Mouse (Mus musculus) hindbrain, embryonic 16.5 days (tissue): ENCODE measurements around the gene Sh3bgrl. TPM values are rescaled to one million over a fixed set of nuclear protein-coding genes. Genes with fewer than 3 reads are reported as not detected.

ENCODE experiments used
- ATAC-seq: fragments of 200-750 bp; cut with Nextera tagmentation; 2 replicates; pipeline ENCODE4 v1.8.0; 2017; ENCODE audit warnings: moderate TSS enrichment, moderate library complexity
- H3K27ac ChIP-seq: fragments of 300-500 bp; sonication (generic); 2 replicates; pipeline ENCODE4 v1.5.1; 2014; ENCODE audit warnings: low read depth, mild to moderate bottlenecking, control low read depth, low read length, moderate library complexity
- H3K27me3 ChIP-seq: fragments of 300-500 bp; sonication (generic); replicated peaks from 2 replicates; pipeline ENCODE4 v1.6.1; 2014; ENCODE audit warnings: low read length; ENCODE audit not compliant: control insufficient read depth, insufficient read depth
- H3K36me3 ChIP-seq: fragments of 300-500 bp; sonication (generic); 2 replicates; pipeline ENCODE4 v1.6.1; 2014; ENCODE audit warnings: mild to moderate bottlenecking, low read length, moderate library complexity, mixed read lengths; ENCODE audit not compliant: control insufficient read depth, insufficient read depth
- H3K4me1 ChIP-seq: fragments of 300-500 bp; sonication (generic); 2 replicates; pipeline ENCODE4 v1.6.1; 2014; ENCODE audit warnings: low read depth, low read length; ENCODE audit not compliant: control insufficient read depth, insufficient read depth
- H3K4me2 ChIP-seq: fragments of 300-500 bp; sonication (generic); 2 replicates; pipeline ENCODE4 v1.6.1; 2014; ENCODE audit warnings: mild to moderate bottlenecking, low read length, control low read depth, moderate library complexity
- H3K4me3 ChIP-seq: fragments of 300-500 bp; sonication (generic); 2 replicates; pipeline ENCODE4 v1.5.1; 2014; ENCODE audit warnings: mild to moderate bottlenecking, low read length, control low read depth, moderate library complexity
- H3K9ac ChIP-seq: fragments of 300-500 bp; sonication (generic); 2 replicates; pipeline ENCODE4 v1.6.1; 2014; ENCODE audit warnings: low read depth, mild to moderate bottlenecking, control low read depth, low read length, moderate library complexity
- H3K9me3 ChIP-seq: fragments of 300-500 bp; sonication (generic); 2 replicates; pipeline ENCODE4 v1.6.1; 2014; ENCODE audit warnings: mild to moderate bottlenecking, low read length, moderate library complexity; ENCODE audit not compliant: control insufficient read depth
- WGBS: fragments of 180-500 bp; shearing (Covaris S2); extraction: QIAGEN DNeasy Blood & Tissue Kit; methylation state at CpG from one replicate; pipeline ENCODE4 v1.1.7; 2014; 5-methylcytosine and 5-hydroxymethylcytosine counted together
- polyA plus RNA-seq: library from polyadenylated mRNA; unstranded; fragments of >200 nt; fragmentation: Nextera tagmentation; extraction: Ambion mirVana; gene quantifications from 2 replicates; pipeline ENCODE4 v1.2.1, GENCODE M21; 2015

Gene Sh3bgrl
- polyA plus RNA-seq, 1 experiment from 2014 or later = 171 TPM

DNA sequence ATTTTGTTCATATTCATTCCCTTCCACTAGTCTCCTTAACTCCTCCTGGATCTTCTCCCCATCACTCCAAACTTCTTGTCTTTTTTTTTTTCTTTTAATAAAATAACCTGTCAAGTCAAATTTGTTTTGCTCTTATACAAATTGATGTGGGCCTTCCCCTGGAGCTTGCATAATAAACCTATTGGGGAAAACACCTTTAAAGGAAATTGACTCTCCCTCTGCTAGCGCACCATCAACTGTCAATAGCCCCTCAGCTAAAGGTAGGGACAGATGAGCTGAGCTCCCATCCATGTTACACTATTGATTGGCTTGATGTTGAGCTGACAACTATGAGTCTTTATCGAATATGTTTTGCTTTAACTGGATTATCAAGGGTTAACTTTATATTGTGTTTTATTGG is 5.3 kb downstream of the Sh3bgrl start:
- Histone ChIP-seq H3K9me3 (no peaks in the 10 kb centered on the region), H3K4me3 (no peak overlapping the region), H3K36me3 (no peaks in the 10 kb centered on the region), H3K9ac (no peak overlapping the region), H3K4me1 (no peaks in the 10 kb centered on the region), H3K4me2 (no peak overlapping the region), H3K27me3 (no peaks in the 10 kb centered on the region), H3K27ac (no peak overlapping the region)
- ATAC-seq = no peak
- WGBS = 80% methylated on average over 2 of the region's 2 CpGs

DNA sequence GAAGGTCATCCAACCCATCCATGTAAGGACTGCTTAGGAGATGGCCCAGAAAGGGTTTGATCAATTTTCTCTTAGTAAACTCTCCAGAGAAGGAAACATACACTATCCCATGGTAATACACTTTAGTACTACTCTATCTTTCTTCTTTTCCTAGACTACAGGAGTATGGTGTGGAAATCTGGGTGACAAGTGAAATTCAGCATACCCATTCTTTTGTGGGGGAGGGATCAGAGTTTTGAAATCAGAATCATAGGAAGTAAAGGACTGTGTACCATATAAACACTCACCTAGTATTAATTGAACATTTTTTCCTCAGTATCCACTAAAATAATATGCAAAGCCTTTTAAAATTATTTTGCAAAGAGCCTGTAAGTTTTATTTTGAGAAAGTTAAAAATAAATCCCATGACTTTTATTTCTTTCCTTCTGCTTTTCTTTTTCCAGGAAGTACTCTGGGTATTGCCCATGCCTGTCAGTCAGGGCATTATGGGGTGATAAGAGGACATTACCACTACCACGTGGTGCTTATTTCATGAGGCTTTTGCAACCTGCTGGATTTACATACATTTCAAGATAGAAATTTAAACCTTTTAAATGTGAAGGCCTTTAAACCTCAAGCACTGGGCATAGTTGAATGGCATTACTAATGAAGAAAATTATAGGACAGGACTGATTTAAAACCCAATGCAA is 13.1 kb downstream of the Sh3bgrl start:
- no peak for ATAC-seq
- Histone ChIP-seq H3K27ac (no peak overlapping the region), H3K4me2 (no peak overlapping the region), H3K9me3 (no peaks in the 10 kb centered on the region), H3K4me1 (peaks cover under 1% of the 10 kb centered on the region; the same call in 1 of the 2 replicates), H3K9ac (no peak overlapping the region), H3K36me3 (no peaks in the 10 kb centered on the region), H3K27me3 (no peaks in the 10 kb centered on the region), H3K4me3 (no peak overlapping the region)
- WGBS = 45% methylated on average over 1 of the region's 1 CpGs

DNA sequence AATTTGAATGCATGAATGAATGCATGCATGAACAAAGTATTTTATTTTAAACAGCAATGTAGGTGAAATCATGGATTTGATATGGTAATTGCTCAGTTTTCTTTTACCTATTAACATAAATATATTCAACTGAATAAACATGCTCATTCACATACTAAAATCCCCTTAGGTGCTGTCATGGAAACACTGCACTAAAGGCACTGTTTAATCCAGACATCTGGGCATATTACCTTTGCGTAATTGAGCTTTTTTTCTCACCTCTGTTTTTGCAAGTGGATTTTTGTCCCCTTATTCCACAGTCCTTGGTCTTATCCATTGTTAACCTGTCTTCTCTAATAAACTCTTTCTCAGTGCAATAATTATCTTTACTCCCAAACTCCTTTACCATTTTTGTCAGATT is 17.7 kb downstream of the Sh3bgrl start:
- Histone ChIP-seq H3K36me3 (no peaks in the 10 kb centered on the region), H3K27ac (no peak overlapping the region), H3K27me3 (no peaks in the 10 kb centered on the region), H3K4me1 (peaks cover 4% of the 10 kb centered on the region; the same call in 1 of the 2 replicates), H3K4me2 (no peak overlapping the region), H3K4me3 (no peak overlapping the region), H3K9me3 (no peaks in the 10 kb centered on the region), H3K9ac (no peak overlapping the region)
- no peak for ATAC-seq
- WGBS = 72% methylated on average over 1 of the region's 1 CpGs

GRCm38 (mm10) chrX:109113401-109114280 is 18.5 kb downstream of the Sh3bgrl start:
- no peak overlapping the region for H3K9ac ChIP-seq
- 40% methylated on average over 7 of the region's 7 CpGs for WGBS
- H3K27ac ChIP-seq = no peak overlapping the region
- no peak overlapping the region for H3K4me2 ChIP-seq
- H3K27me3 ChIP-seq = no peaks in the 10 kb centered on the region
- H3K36me3 ChIP-seq = no peaks in the 10 kb centered on the region
- peaks cover 4% of the 10 kb centered on the region; the same call in 1 of the 2 replicates for H3K4me1 ChIP-seq
- ATAC-seq = peak; percentile 50; the same call in 1 of the 2 replicates
- no peak overlapping the region for H3K4me3 ChIP-seq
- H3K9me3 ChIP-seq = no peaks in the 10 kb centered on the region

DNA sequence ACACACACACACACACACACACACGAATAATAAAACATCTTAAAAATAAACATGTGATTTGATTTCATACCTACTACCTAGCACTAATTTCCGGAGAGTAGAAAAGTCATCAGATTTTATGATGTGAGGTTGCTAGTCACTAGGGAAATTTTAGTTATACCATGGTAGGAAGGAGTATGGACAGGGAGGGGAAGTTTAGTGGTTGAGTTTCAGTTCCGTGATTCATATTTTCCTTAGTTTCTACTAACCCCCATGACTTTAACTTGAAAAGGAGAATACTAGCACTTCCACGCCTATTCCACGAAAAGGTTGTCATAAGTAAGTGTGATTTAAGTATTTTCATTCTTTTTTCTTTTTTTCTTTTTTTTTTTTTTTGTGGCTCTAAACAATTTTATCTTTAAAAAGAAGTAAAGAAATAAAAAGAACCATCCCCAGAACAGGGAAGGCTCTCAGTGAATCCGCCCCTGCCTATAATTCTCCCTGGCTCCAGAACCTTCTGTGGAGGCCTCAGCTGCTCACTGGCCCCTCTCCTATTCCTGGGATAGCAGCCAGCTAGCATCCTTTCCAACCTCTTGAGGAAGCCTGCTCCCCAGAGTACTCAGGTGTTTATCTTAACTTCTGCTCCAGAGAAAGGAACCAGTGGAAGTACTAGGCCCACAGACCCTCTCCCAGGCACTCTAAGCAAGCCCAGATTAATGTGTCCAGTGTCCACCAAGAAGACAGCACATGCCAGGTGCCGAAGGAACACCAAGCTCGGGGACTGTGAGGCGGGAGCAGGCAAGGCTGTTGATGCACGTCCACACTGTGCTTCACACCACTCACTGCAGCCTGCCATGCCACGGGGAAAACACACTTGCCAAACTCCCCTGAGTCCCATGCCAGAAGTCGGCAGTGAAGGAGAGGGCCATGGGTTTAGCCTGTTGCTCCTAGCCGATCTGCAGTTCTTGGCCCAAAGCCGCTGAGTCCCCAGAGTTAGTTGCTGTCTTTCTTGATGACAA is 25.0 kb downstream of the Sh3bgrl start:
- Histone ChIP-seq H3K4me3 (no peak overlapping the region), H3K27ac (no peak overlapping the region), H3K9ac (no peak overlapping the region), H3K36me3 (no peaks in the 10 kb centered on the region), H3K4me1 (no peaks in the 10 kb centered on the region), H3K27me3 (no peaks in the 10 kb centered on the region), H3K9me3 (no peaks in the 10 kb centered on the region), H3K4me2 (no peak overlapping the region)
- WGBS = 79% methylated on average over 14 of the region's 14 CpGs
- 0 out of 2 replicates have a peak, but pooled peaks have one; percentile 45 for ATAC-seq

DNA sequence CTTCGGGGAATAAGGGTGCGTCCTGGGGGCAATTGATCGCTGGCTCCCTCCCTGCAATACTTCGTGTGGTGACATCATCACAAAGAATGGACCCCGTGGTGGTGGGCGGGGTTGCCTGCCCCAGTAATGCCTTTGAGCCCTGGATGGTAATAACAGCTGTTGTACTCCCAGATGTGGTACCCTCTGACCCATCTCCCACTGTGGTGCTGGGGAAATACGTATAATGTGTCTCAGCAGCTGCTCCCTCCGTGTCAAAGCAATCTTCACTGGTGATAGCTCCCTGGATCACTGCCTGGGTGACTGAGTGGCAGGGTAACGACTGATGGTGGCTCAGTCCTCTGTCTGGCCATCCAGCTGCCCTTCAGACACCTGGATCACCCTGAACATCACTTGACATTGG is 26.0 kb downstream of the Sh3bgrl start:
- ATAC-seq = no peak
- H3K9ac ChIP-seq = no peak overlapping the region
- no peaks in the 10 kb centered on the region for H3K36me3 ChIP-seq
- WGBS = 51% methylated on average over 9 of the region's 9 CpGs
- H3K4me2 ChIP-seq = no peak overlapping the region
- no peaks in the 10 kb centered on the region for H3K27me3 ChIP-seq
- no peaks in the 10 kb centered on the region for H3K9me3 ChIP-seq
- H3K4me1 ChIP-seq = no peaks in the 10 kb centered on the region
- no peak overlapping the region for H3K27ac ChIP-seq
- H3K4me3 ChIP-seq = no peak overlapping the region

GRCm38 (mm10) chrX:109122670-109123069 is 27.5 kb downstream of the Sh3bgrl start:
- Histone ChIP-seq H3K9ac (no peak overlapping the region), H3K27ac (no peak overlapping the region), H3K4me2 (no peak overlapping the region), H3K4me1 (no peaks in the 10 kb centered on the region), H3K36me3 (no peaks in the 10 kb centered on the region), H3K9me3 (no peaks in the 10 kb centered on the region), H3K4me3 (no peak overlapping the region), H3K27me3 (no peaks in the 10 kb centered on the region)
- ATAC-seq = no peak
- 81% methylated on average over 1 of the region's 1 CpGs for WGBS

DNA sequence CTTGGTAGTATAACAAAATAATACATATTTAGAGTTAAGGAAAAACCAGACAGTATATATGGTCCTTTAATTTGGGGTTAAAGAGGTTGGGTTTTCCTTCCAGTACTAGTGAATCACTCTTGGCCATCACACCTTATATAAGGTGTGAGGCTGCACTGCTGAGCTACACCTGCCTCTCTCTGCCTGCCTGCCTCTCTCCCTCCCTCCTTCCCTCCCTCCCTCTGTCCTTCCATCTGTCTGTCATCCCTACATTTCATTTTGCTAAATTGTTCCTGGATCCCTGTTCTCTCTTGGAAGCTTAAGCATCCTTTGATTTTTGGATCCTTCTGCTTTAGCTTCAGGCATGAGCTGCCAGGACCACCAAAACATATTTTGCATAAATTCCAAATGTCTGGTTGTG is 28.6 kb downstream of the Sh3bgrl start:
- ATAC-seq = no peak
- H3K9ac ChIP-seq = no peak overlapping the region
- H3K27ac ChIP-seq = no peak overlapping the region
- H3K4me2 ChIP-seq = no peak overlapping the region
- H3K9me3 ChIP-seq = no peaks in the 10 kb centered on the region
- no peaks in the 10 kb centered on the region for H3K4me1 ChIP-seq
- no peaks in the 10 kb centered on the region for H3K36me3 ChIP-seq
- no peak overlapping the region for H3K4me3 ChIP-seq
- no peaks in the 10 kb centered on the region for H3K27me3 ChIP-seq
